Mouse (Mus musculus) C2C12 (cell line): ENCODE measurements around the gene Psmd5. TPM values are rescaled to one million over a fixed set of nuclear protein-coding genes. Genes with fewer than 3 reads are reported as not detected.

Experiments used
- H3K27me3 ChIP-seq: one replicate; pipeline ENCODE4 v1.6.1; 2011; ENCODE audit not compliant: control insufficient read depth, insufficient read depth, insufficient read length
- H3K36me3 ChIP-seq: one replicate; pipeline ENCODE4 v1.6.1; 2011; ENCODE audit not compliant: control insufficient read depth, insufficient read depth
- H3K4me3 ChIP-seq: one replicate; pipeline ENCODE4 v1.5.1; 2011; ENCODE audit warnings: mild to moderate bottlenecking, control low read depth; ENCODE audit not compliant: poor library complexity, insufficient read depth, severe bottlenecking
- H3K79me2 ChIP-seq: one replicate; pipeline ENCODE4 v1.6.1; 2011; ENCODE audit not compliant: control insufficient read depth, insufficient read depth
- H3K79me3 ChIP-seq: one replicate; pipeline ENCODE4 v1.6.1; 2011; ENCODE audit warnings: low read depth, control low read depth
- H3ac ChIP-seq: one replicate; pipeline ENCODE3; 2011; ENCODE audit warnings: low read depth; ENCODE audit not compliant: control insufficient read depth, insufficient read length
- CEBPB ChIP-seq: IDR thresholded peaks from one replicate; pipeline ENCODE4 v1.6.1; 2011; ENCODE audit warnings: low read depth, mild to moderate bottlenecking, control low read depth, moderate library complexity
- CTCF ChIP-seq: IDR thresholded peaks from one replicate; pipeline ENCODE4 v1.5.1; 2011; ENCODE audit not compliant: control insufficient read depth, insufficient read depth, insufficient read length
- FOSL1 ChIP-seq: IDR thresholded peaks from one replicate; pipeline ENCODE4 v1.8.0; 2011; ENCODE audit warnings: mild to moderate bottlenecking, low read length; ENCODE audit not compliant: poor library complexity, insufficient read depth, severe bottlenecking
- MAX ChIP-seq: IDR thresholded peaks from one replicate; pipeline ENCODE4 v1.6.1; 2011; ENCODE audit warnings: mild to moderate bottlenecking, control low read depth
- MYOD1 ChIP-seq: IDR thresholded peaks from one replicate; pipeline ENCODE4 v1.6.1; 2011; ENCODE audit warnings: low read depth; ENCODE audit not compliant: control insufficient read depth, insufficient read length
- MYOG ChIP-seq: IDR thresholded peaks from one replicate; pipeline ENCODE4 v1.6.1; 2011; ENCODE audit not compliant: control insufficient read depth, insufficient read length; ENCODE audit errors: extremely low read depth
- USF1 ChIP-seq: IDR thresholded peaks from one replicate; pipeline ENCODE4 v1.6.1; 2011; ENCODE audit warnings: low read depth, mild to moderate bottlenecking, control low read depth, moderate library complexity
- polyA plus RNA-seq: library from polyadenylated mRNA; unstranded; fragments of >200 nt; fragmentation: generic; extraction: Trizol; gene quantifications from one replicate; pipeline ENCODE4 v1.2.1, GENCODE M21; 2012; ENCODE audit warnings: missing spikeins

Psmd5 gene
- polyA plus RNA-seq, 1 experiment, result 38.2 TPM

DNA sequence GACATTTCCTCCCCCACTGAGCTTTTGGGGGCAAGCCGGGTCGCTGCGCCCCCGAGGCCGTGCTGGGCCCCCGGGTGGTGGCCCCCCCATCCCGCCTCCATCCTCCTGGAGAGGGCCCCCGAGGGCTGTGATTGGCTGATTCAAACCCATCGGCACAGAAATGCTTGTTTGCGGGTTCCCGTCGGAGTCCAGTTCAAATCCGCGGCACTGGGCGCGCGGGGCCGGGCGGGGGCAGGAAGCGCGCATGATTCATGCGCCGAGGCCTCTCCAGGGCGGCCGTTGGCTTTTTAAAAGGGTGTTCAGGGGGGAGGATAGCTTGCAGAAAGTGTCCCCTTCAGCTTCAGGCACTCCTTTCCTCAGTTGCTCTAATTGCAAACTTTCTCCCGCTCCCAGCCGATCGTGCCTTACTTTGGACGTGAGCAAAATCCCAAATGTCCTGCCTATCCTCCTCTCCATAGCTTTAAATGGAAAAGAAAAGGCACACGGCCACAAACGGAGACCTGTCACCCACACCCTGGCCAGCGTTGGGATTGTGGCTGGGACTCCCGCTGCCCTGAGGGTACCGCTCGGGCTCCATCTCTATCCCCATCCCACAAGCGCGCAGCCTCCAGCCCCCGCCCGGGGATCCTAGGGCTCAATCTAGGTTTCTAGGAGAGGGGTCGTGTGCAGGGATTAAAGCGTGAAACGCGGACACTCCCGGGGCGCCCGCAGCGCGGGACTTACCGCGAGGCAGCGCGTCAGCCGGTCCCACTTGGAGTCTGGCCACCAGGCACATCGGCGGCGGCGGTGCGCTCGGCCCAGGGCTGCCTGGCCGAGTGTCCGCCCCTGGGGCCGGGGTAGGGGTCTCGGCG lies 38.7 kb upstream of the Psmd5 start, which contains the start of gene Phf19:
Phf19 (minus strand) TSS at position 809 of the 851 bp plus-strand sequence.
- Histone ChIP-seq H3K4me3 (peak within 1 kb of the TSS; percentile 71), H3ac (peak within 1 kb of the TSS; percentile 36), H3K36me3 (peaks cover 34% of the 10 kb centered on the region), H3K27me3 (no peaks in the 10 kb centered on the region), H3K79me3 (no peaks in the 10 kb centered on the region), H3K79me2 (no peaks in the 10 kb centered on the region)
- TF ChIP-seq CEBPB, result no peak
- TF ChIP-seq MYOG, result no peak
- no peak for TF ChIP-seq CTCF

DNA sequence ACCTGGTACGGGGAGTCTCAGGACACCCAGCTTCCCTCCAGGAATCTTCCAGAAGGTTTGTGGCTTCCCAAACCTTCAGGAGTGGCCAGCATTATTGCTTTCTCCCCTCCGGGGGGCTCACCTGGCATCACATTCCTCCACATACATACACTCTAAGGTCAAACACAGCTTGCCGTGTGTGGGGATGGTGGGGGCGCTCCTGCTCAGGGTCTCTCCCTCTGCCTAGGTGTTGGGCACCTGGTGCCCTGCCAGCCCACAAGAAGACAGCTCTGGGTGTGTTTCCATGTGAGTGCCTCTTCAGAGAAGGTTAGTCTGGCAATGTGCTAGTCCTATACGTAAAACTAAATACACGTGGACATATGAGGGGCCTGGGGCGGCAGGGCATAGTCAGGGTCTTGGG lies 37.8 kb upstream of the Psmd5 start:
- no peaks in the 10 kb centered on the region for H3K79me3 ChIP-seq
- H3K4me3 ChIP-seq, result peak overlapping the region; percentile 71
- H3K27me3 ChIP-seq, result no peaks in the 10 kb centered on the region
- TF ChIP-seq CTCF (no peak), MAX (no peak), FOSL1 (no peak), MYOG (no peak), CEBPB (no peak), USF1 (no peak), MYOD1 (no peak)
- peaks cover 34% of the 10 kb centered on the region for H3K36me3 ChIP-seq
- H3ac ChIP-seq, result no peak overlapping the region
- H3K79me2 ChIP-seq, result no peaks in the 10 kb centered on the region

- no peak overlapping the region for H3ac ChIP-seq
- TF ChIP-seq CEBPB (no peak), MYOD1 (no peak), FOSL1 (no peak), CTCF (no peak), USF1 (no peak), MAX (no peak), MYOG (no peak)
- no peaks in the 10 kb centered on the region for H3K27me3 ChIP-seq
- H3K36me3 ChIP-seq, result peaks cover 34% of the 10 kb centered on the region
- no peaks in the 10 kb centered on the region for H3K79me3 ChIP-seq
- H3K4me3 ChIP-seq, result no peak overlapping the region
- no peaks in the 10 kb centered on the region for H3K79me2 ChIP-seq
Measured at GRCm38 (mm10) chr2:34911871-34912270, 37.1 kb upstream of the Psmd5 start.

- Histone ChIP-seq H3K36me3 (peaks cover 34% of the 10 kb centered on the region), H3K79me3 (no peaks in the 10 kb centered on the region), H3K79me2 (no peaks in the 10 kb centered on the region), H3K27me3 (no peaks in the 10 kb centered on the region), H3K4me3 (no peak overlapping the region), H3ac (no peak overlapping the region)
- TF ChIP-seq MYOD1, result no peak
- TF ChIP-seq FOSL1, result no peak
- TF ChIP-seq MYOG, result no peak
- TF ChIP-seq USF1, result no peak
- TF ChIP-seq CEBPB, result no peak
- TF ChIP-seq CTCF, result no peak
- no peak for TF ChIP-seq MAX
Measured at GRCm38 (mm10) chr2:34909719-34910118, 35.0 kb upstream of the Psmd5 start.

GRCm38 (mm10) chr2:34906861-34907604 lies 32.3 kb upstream of the Psmd5 start:
- H3K79me3 ChIP-seq, result no peaks in the 10 kb centered on the region
- H3K79me2 ChIP-seq, result no peaks in the 10 kb centered on the region
- TF ChIP-seq MAX, result no peak
- no peak for TF ChIP-seq MYOG
- no peak for TF ChIP-seq CEBPB
- no peak for TF ChIP-seq USF1
- TF ChIP-seq CTCF, result no peak
- no peak for TF ChIP-seq FOSL1
- no peak for TF ChIP-seq MYOD1
- no peak overlapping the region for H3K4me3 ChIP-seq
- H3K27me3 ChIP-seq, result no peaks in the 10 kb centered on the region
- H3ac ChIP-seq, result no peak overlapping the region
- H3K36me3 ChIP-seq, result peaks cover 49% of the 10 kb centered on the region

- Histone ChIP-seq H3K27me3 (no peaks in the 10 kb centered on the region), H3K36me3 (peaks cover 47% of the 10 kb centered on the region), H3K4me3 (no peak overlapping the region), H3ac (no peak overlapping the region), H3K79me3 (no peaks in the 10 kb centered on the region), H3K79me2 (no peaks in the 10 kb centered on the region)
- TF ChIP-seq FOSL1 (no peak), CEBPB (no peak), USF1 (no peak), MYOD1 (no peak), MAX (no peak), MYOG (no peak), CTCF (no peak)
Measured at GRCm38 (mm10) chr2:34906426-34906825, 31.7 kb upstream of the Psmd5 start.
